Comparison of ENCODE assay signal across 9 mouse cellular contexts in the genomic region with DNA sequence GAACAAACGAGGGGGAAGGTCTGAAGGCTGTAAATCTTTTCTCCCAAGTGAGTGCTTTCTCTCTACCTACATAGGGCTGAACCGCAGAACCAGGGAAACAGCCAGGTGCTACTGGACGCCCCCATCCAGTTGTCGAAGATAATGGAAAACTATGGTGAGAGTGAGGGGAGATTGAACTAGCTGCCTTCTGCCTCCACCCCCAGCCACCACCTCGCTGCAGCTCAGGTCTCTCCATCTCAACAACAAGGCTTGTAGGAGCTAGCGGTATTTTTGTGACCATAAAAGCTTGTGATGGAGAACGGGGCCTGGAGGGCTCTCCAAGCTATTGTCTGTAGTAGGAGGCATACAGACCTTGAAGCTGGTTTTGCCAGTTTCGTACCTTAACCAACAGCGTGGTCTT. TPM values are rescaled to one million over a fixed set of nuclear protein-coding genes. Genes with fewer than 3 reads are reported as not detected.
DNase-seq lines count a peak whose midpoint lies in the region; ATAC-seq and TF ChIP-seq lines count a peak whose summit lies in the region.
"Had no signal": no experiment of that assay in that cellular context is flagged by ENCODE, and none has a peak within 500 bp of the region (broad histone marks: within the 10 kb centered on the region; RNA-seq: fewer than 3 reads in every experiment).

No protein-coding gene starts in this region.

- no peaks in the 10 kb centered on the region for H3K9me3 ChIP-seq in embryonic facial prominence, embryonic 15.5 days (replicated peaks)
- no peaks in the 10 kb centered on the region for H3K9me3 ChIP-seq in intestine, embryonic 16.5 days (ENCODE audit: control insufficient read depth, low read length)
- no peaks in the 10 kb centered on the region for H3K9me3 ChIP-seq in neural tube, embryonic 13.5 days

- H3K4me3 ChIP-seq in lung, adult 2 months (replicated peaks; ENCODE audit: extremely low read depth, low read depth, low read length): peak overlapping the region; percentile 93
- peak overlapping the region; percentile 81 for H3K4me3 ChIP-seq in embryonic facial prominence, embryonic 15.5 days (replicated peaks)
- peak overlapping the region; percentile 79 for H3K4me3 ChIP-seq in intestine, embryonic 16.5 days (ENCODE audit: low read length)
- H3K4me3 ChIP-seq in neural tube, embryonic 13.5 days: peak overlapping the region; percentile 93

- no peaks in the 10 kb centered on the region for H3K27me3 ChIP-seq in embryonic facial prominence, embryonic 15.5 days
- no peaks in the 10 kb centered on the region for H3K27me3 ChIP-seq in intestine, embryonic 16.5 days (replicated peaks; ENCODE audit: control insufficient read depth, insufficient read depth, low read length)
- no peaks in the 10 kb centered on the region for H3K27me3 ChIP-seq in neural tube, embryonic 13.5 days

- WGBS in lung, adult 2 months: 42% methylated on average over 9 of the region's 9 CpGs
- WGBS in embryonic facial prominence, embryonic 15.5 days: 52% methylated on average over 9 of the region's 9 CpGs
- WGBS in intestine, embryonic 16.5 days: 43% methylated on average over 9 of the region's 9 CpGs
- WGBS in neural tube, embryonic 13.5 days: 42% methylated on average over 9 of the region's 9 CpGs

- peaks cover 57% of the 10 kb centered on the region for H3K36me3 ChIP-seq in embryonic facial prominence, embryonic 15.5 days
- H3K36me3 ChIP-seq in intestine, embryonic 16.5 days (ENCODE audit: control insufficient read depth, insufficient read depth, low read length): peaks cover 19% of the 10 kb centered on the region; the same call in 1 of the 2 replicates
- peaks cover 67% of the 10 kb centered on the region for H3K36me3 ChIP-seq in neural tube, embryonic 13.5 days

- H3K27ac ChIP-seq in embryonic facial prominence, embryonic 15.5 days (replicated peaks): no peak overlapping the region
- no peak overlapping the region for H3K27ac ChIP-seq in intestine, embryonic 16.5 days (ENCODE audit: low read length)
- 0 out of 2 replicates have a peak overlapping the region, but pooled peaks have one; percentile 33 for H3K27ac ChIP-seq in neural tube, embryonic 13.5 days (replicated peaks)

- no peak for DNase-seq in lung, adult 2 months
- no peak for DNase-seq in lung, postnatal 25 days (ENCODE audit: low spot score)
- no peak for DNase-seq in T-cell, adult 2 months (ENCODE audit: low spot score)
- DNase-seq in frontal cortex, postnatal 36 days (ENCODE audit: low spot score in 2 of 2): no peak
- no peak for DNase-seq in gastrocnemius, postnatal 36 days
- DNase-seq: kidney, postnatal 14 days had no signal

- H3K4me1 ChIP-seq in lung, adult 2 months (ENCODE audit: control insufficient read depth, insufficient read depth, low read length): peaks cover 4% of the 10 kb centered on the region
- peaks cover 21% of the 10 kb centered on the region for H3K4me1 ChIP-seq in embryonic facial prominence, embryonic 15.5 days
- peaks cover 8% of the 10 kb centered on the region for H3K4me1 ChIP-seq in intestine, embryonic 16.5 days (ENCODE audit: control insufficient read depth, insufficient read depth, low read length)
- H3K4me1 ChIP-seq in neural tube, embryonic 13.5 days (replicated peaks): peaks cover 25% of the 10 kb centered on the region

- ATAC-seq in embryonic facial prominence, embryonic 15.5 days (ENCODE audit: insufficient number of reproducible peaks, low FRiP score, low TSS enrichment, low read depth): no peak
- no peak for ATAC-seq in intestine, embryonic 16.5 days
- ATAC-seq in neural tube, embryonic 13.5 days (ENCODE audit: low read depth): no peak

- no peak for TF ChIP-seq CTCF in lung, adult 2 months (IDR thresholded peaks at IDR 0.05; ENCODE audit: insufficient read depth, low read length)

- H3K4me2 ChIP-seq in embryonic facial prominence, embryonic 15.5 days (replicated peaks): peak overlapping the region; percentile 78
- peak overlapping the region; percentile 68 for H3K4me2 ChIP-seq in intestine, embryonic 16.5 days (ENCODE audit: low read depth, low read length)
- H3K4me2 ChIP-seq in neural tube, embryonic 13.5 days: peak overlapping the region; percentile 93

- intact Hi-C loops in gastrocnemius, postnatal 36 days (cut with DNase I): loop anchor here (5.0 kb wide), 1 partner anchor 98 kb away; no protein-coding TSS in a partner anchor

- peak overlapping the region; percentile 83 for H3K9ac ChIP-seq in embryonic facial prominence, embryonic 15.5 days
- H3K9ac ChIP-seq in intestine, embryonic 16.5 days (ENCODE audit: low read depth, low read length): peak overlapping the region; percentile 90
- H3K9ac ChIP-seq in neural tube, embryonic 13.5 days: peak overlapping the region; percentile 89

- TF ChIP-seq POLR2A in lung, adult 2 months (IDR thresholded peaks at IDR 0.05; ENCODE audit: borderline replicate concordance, extremely low read depth, low read depth, low read length): no peak

RNA-seq across cellular contexts. Expression of a gene that starts 0.8 kb away (rescaled TPM):
- 32.0 and 50.5 TPM in 2 replicates for polyA plus RNA-seq in lung, adult 2 months (2012; rRNA removed)
- polyA plus RNA-seq in embryonic facial prominence, embryonic 15.5 days (2015; fragmentation: Nextera tagmentation; extraction: Ambion mirVana): 65.0 and 70.2 TPM in 2 replicates
- 64.8 and 67.7 TPM in 2 replicates for polyA plus RNA-seq in intestine, embryonic 16.5 days (2015; fragmentation: Nextera tagmentation; extraction: Ambion mirVana)
- 72.2 and 81.5 TPM in 2 replicates for polyA plus RNA-seq in neural tube, embryonic 13.5 days (2015; fragmentation: Nextera tagmentation; extraction: Ambion mirVana)
- 10 to 100 TPM; 51.0 to 69.7 TPM for total RNA-seq in gastrocnemius, postnatal 36 days (2021)

RNA-seq across cellular contexts. Expression of a gene that starts 13.9 kb away (rescaled TPM):
- polyA plus RNA-seq in lung, adult 2 months (2012; rRNA removed): 339 and 440 TPM in 2 replicates
- polyA plus RNA-seq in embryonic facial prominence, embryonic 15.5 days (2015; fragmentation: Nextera tagmentation; extraction: Ambion mirVana): 562 and 584 TPM in 2 replicates
- 679 and 681 TPM in 2 replicates for polyA plus RNA-seq in intestine, embryonic 16.5 days (2015; fragmentation: Nextera tagmentation; extraction: Ambion mirVana)
- 1,020 and 1,063 TPM in 2 replicates for polyA plus RNA-seq in neural tube, embryonic 13.5 days (2015; fragmentation: Nextera tagmentation; extraction: Ambion mirVana)
- 100 to 1,000 TPM; 133 to 135 TPM for total RNA-seq in gastrocnemius, postnatal 36 days (2021)

RNA-seq across cellular contexts. Expression of a gene that starts 32.4 kb away (rescaled TPM):
- 35.9 and 44.0 TPM in 2 replicates for polyA plus RNA-seq in lung, adult 2 months (2012; rRNA removed)
- polyA plus RNA-seq in embryonic facial prominence, embryonic 15.5 days (2015; fragmentation: Nextera tagmentation; extraction: Ambion mirVana): 26.0 and 31.0 TPM in 2 replicates
- 15.7 and 18.5 TPM in 2 replicates for polyA plus RNA-seq in intestine, embryonic 16.5 days (2015; fragmentation: Nextera tagmentation; extraction: Ambion mirVana)
- polyA plus RNA-seq in neural tube, embryonic 13.5 days (2015; fragmentation: Nextera tagmentation; extraction: Ambion mirVana): 48.5 and 55.4 TPM in 2 replicates
- total RNA-seq in gastrocnemius, postnatal 36 days (2021): 10 to 100 TPM; 27.8 to 28.8 TPM

RNA-seq across cellular contexts. Expression of a gene that starts 40.1 kb away (rescaled TPM):
- 0.10 and 0.34 TPM in 2 replicates for polyA plus RNA-seq in lung, adult 2 months (2012; rRNA removed)
- polyA plus RNA-seq in embryonic facial prominence, embryonic 15.5 days (2015; fragmentation: Nextera tagmentation; extraction: Ambion mirVana): 2.4 and 4.9 TPM in 2 replicates
- polyA plus RNA-seq in intestine, embryonic 16.5 days (2015; fragmentation: Nextera tagmentation; extraction: Ambion mirVana): 5.5 and 5.6 TPM in 2 replicates
- 23.8 and 27.0 TPM in 2 replicates for polyA plus RNA-seq in neural tube, embryonic 13.5 days (2015; fragmentation: Nextera tagmentation; extraction: Ambion mirVana)
- not detected for total RNA-seq in gastrocnemius, postnatal 36 days (2021)

RNA-seq across cellular contexts. Expression of a gene that starts 50.5 kb away (rescaled TPM):
- polyA plus RNA-seq in lung, adult 2 months (2012; rRNA removed): 20.9 and 24.7 TPM in 2 replicates
- polyA plus RNA-seq in embryonic facial prominence, embryonic 15.5 days (2015; fragmentation: Nextera tagmentation; extraction: Ambion mirVana): 92.9 and 95.2 TPM in 2 replicates
- 90.0 and 93.7 TPM in 2 replicates for polyA plus RNA-seq in intestine, embryonic 16.5 days (2015; fragmentation: Nextera tagmentation; extraction: Ambion mirVana)
- 102 and 103 TPM in 2 replicates for polyA plus RNA-seq in neural tube, embryonic 13.5 days (2015; fragmentation: Nextera tagmentation; extraction: Ambion mirVana)
- 10 to 100 TPM; 44.2 to 56.1 TPM for total RNA-seq in gastrocnemius, postnatal 36 days (2021)
